Mouse (Mus musculus): ENCODE measurements around the gene Bmper. TPM values are rescaled to one million over a fixed set of nuclear protein-coding genes. Genes with fewer than 3 reads are reported as not detected.

The Bmper gene
- polyA plus RNA-seq (2012; ENCODE audit: insufficient read depth, insufficient read length, low replicate concordance, missing spikeins), result not detected in 2 replicates

- Histone ChIP-seq H3K4me3 (ENCODE audit: insufficient read depth, low read depth, low read length) (peak within 1 kb of the TSS; percentile 79), H3K4me1 (ENCODE audit: control insufficient read depth, insufficient read depth, low read length) (peaks cover 13% of the 10 kb centered on the region), H3K27ac (ENCODE audit: insufficient read depth, low read depth, low read length) (no peak within 1 kb of the TSS)
- TF ChIP-seq CTCF (IDR thresholded peaks at IDR 0.05; ENCODE audit: insufficient read depth, low read depth, low read length), result no peak
- 0 out of 2 replicates have a peak, but pooled peaks have one; percentile 3 for TF ChIP-seq POLR2A (IDR thresholded peaks at IDR 0.05; ENCODE audit: insufficient read depth, low read depth, low read length)
- under 1% methylated on average over 85 of the region's 86 CpGs for WGBS
These were observed at the start of gene Bmper for GRCm38 (mm10) chr9:23222841-23223548. TSS of gene Bmper (plus strand) at chr9:23223076.

DNA sequence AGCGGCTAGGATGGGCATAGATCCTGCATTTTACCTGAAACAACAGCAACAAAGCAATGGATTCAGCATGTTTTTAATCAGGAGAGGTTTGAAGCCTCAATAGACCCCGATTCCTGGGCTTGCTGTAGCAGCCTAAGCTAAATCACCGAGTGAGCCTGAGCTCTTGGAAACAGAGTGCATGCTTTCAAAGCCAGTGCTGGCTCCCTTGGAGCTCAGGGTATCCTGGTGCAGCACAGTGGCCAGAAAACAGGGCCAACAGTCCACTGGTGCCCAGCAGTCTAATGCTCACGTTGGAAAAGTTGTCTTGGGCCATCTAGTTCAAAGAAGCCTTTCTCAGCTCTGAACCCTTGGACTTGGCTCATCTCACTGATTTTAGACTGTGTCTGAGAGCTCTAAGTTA, 45.4 kb upstream of the Bmper start:
- 48% methylated on average over 4 of the region's 4 CpGs for WGBS
- no peak overlapping the region for H3K4me3 ChIP-seq (ENCODE audit: insufficient read depth, low read depth, low read length)
- no peaks in the 10 kb centered on the region for H3K4me1 ChIP-seq (ENCODE audit: control insufficient read depth, insufficient read depth, low read length)
- TF ChIP-seq CTCF (IDR thresholded peaks at IDR 0.05; ENCODE audit: insufficient read depth, low read depth, low read length), result no peak
- no peak for TF ChIP-seq POLR2A (IDR thresholded peaks at IDR 0.05; ENCODE audit: insufficient read depth, low read depth, low read length)
- H3K27ac ChIP-seq (ENCODE audit: insufficient read depth, low read depth, low read length), result no peak overlapping the region

- Histone ChIP-seq H3K4me3 (ENCODE audit: insufficient read depth, low read depth, low read length) (no peak overlapping the region), H3K4me1 (ENCODE audit: control insufficient read depth, insufficient read depth, low read length) (no peaks in the 10 kb centered on the region), H3K27ac (ENCODE audit: insufficient read depth, low read depth, low read length) (no peak overlapping the region)
- WGBS, result 88% methylated on average over 4 of the region's 4 CpGs
- TF ChIP-seq CTCF (IDR thresholded peaks at IDR 0.05; ENCODE audit: insufficient read depth, low read depth, low read length) (no peak), POLR2A (IDR thresholded peaks at IDR 0.05; ENCODE audit: insufficient read depth, low read depth, low read length) (no peak)
These were observed 35.7 kb upstream of the Bmper start for GRCm38 (mm10) chr9:23187181-23187580.

DNA sequence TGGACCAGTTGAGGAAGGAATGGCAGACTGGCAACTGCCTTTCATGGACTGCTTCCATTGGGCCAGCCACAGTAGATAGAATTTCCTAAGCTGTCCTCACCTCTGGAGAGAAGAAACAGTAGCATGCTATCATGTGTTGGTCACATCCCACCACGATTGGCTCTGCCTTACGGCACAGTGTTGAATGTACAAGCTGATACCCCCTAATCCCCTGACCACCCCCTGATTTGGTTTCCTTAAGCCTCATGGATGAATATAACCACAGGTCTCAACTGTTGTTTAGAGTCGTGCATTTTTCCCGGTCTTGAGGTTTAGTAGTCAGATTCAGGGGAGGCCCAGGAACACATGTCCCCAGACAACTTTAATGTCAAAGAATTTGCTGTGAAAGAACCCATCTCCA, 34.7 kb upstream of the Bmper start:
- H3K27ac ChIP-seq (ENCODE audit: insufficient read depth, low read depth, low read length), result no peak overlapping the region
- TF ChIP-seq CTCF (IDR thresholded peaks at IDR 0.05; ENCODE audit: insufficient read depth, low read depth, low read length) (no peak), POLR2A (IDR thresholded peaks at IDR 0.05; ENCODE audit: insufficient read depth, low read depth, low read length) (no peak)
- H3K4me3 ChIP-seq (ENCODE audit: insufficient read depth, low read depth, low read length), result no peak overlapping the region
- WGBS, result 81% methylated on average over 4 of the region's 4 CpGs
- no peaks in the 10 kb centered on the region for H3K4me1 ChIP-seq (ENCODE audit: control insufficient read depth, insufficient read depth, low read length)

GRCm38 (mm10) chr9:23190950-23191349, 31.9 kb upstream of the Bmper start:
- WGBS, result 77% methylated on average over 1 of the region's 1 CpGs
- TF ChIP-seq POLR2A (IDR thresholded peaks at IDR 0.05; ENCODE audit: insufficient read depth, low read depth, low read length), result no peak
- no peak for TF ChIP-seq CTCF (IDR thresholded peaks at IDR 0.05; ENCODE audit: insufficient read depth, low read depth, low read length)
- Histone ChIP-seq H3K27ac (ENCODE audit: insufficient read depth, low read depth, low read length) (no peak overlapping the region), H3K4me1 (ENCODE audit: control insufficient read depth, insufficient read depth, low read length) (no peaks in the 10 kb centered on the region), H3K4me3 (ENCODE audit: insufficient read depth, low read depth, low read length) (no peak overlapping the region)

DNA sequence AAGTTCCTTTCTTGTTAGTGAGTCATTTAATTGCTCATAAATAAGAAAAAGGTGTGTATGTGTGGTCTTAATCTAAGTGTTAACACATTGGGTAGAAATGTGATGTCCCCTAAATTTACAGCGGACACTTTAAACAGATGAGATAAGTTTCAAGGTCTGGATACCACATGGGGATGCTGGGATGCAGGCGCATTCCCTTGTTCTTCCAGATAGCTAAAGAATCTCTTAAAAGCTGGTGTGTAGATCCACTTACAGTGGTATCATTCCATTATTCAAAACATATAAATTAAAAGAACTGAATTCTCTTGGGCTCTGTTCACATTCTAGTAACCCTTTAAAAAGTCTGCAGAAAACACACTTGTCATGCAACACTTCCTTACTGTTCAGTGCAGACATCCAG, 31.4 kb upstream of the Bmper start:
- Histone ChIP-seq H3K27ac (ENCODE audit: insufficient read depth, low read depth, low read length) (no peak overlapping the region), H3K4me3 (ENCODE audit: insufficient read depth, low read depth, low read length) (no peak overlapping the region), H3K4me1 (ENCODE audit: control insufficient read depth, insufficient read depth, low read length) (no peaks in the 10 kb centered on the region)
- TF ChIP-seq POLR2A (IDR thresholded peaks at IDR 0.05; ENCODE audit: insufficient read depth, low read depth, low read length), result no peak
- TF ChIP-seq CTCF (IDR thresholded peaks at IDR 0.05; ENCODE audit: insufficient read depth, low read depth, low read length), result no peak
- WGBS, result 97% methylated on average over 2 of the region's 2 CpGs

- Histone ChIP-seq H3K4me3 (ENCODE audit: insufficient read depth, low read depth, low read length) (no peak overlapping the region), H3K4me1 (ENCODE audit: control insufficient read depth, insufficient read depth, low read length) (no peaks in the 10 kb centered on the region), H3K27ac (ENCODE audit: insufficient read depth, low read depth, low read length) (no peak overlapping the region)
- TF ChIP-seq CTCF (IDR thresholded peaks at IDR 0.05; ENCODE audit: insufficient read depth, low read depth, low read length) (no peak), POLR2A (IDR thresholded peaks at IDR 0.05; ENCODE audit: insufficient read depth, low read depth, low read length) (no peak)
- 94% methylated on average over 3 of the region's 3 CpGs for WGBS
These were observed 30.1 kb upstream of the Bmper start for GRCm38 (mm10) chr9:23192567-23193331.

DNA sequence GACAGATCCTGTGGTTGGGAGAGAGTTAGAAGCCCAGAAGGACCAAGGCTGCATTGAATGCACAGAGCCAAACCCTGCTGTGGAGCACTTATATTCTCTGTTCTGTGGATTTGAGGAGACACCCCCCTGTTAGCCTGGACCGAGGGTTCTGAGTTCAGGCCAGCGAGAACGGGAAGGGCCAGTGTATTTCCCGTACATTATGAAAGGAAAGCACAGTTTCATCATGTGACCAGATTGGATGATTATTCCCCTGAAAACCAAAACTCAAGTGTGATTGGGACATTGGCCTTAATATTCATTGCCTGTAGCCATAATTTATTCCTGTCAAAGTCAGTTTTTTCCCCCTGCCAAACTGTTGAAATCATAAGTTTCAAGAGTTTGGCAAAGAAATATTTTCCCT, 23.9 kb upstream of the Bmper start:
- WGBS, result 93% methylated on average over 4 of the region's 4 CpGs
- TF ChIP-seq POLR2A (IDR thresholded peaks at IDR 0.05; ENCODE audit: insufficient read depth, low read depth, low read length) (no peak), CTCF (IDR thresholded peaks at IDR 0.05; ENCODE audit: insufficient read depth, low read depth, low read length) (no peak)
- no peak overlapping the region for H3K4me3 ChIP-seq (ENCODE audit: insufficient read depth, low read depth, low read length)
- H3K4me1 ChIP-seq (ENCODE audit: control insufficient read depth, insufficient read depth, low read length), result 0 out of 2 replicates have a peak, but pooled peaks cover 2% of the 10 kb centered on the region
- no peak overlapping the region for H3K27ac ChIP-seq (ENCODE audit: insufficient read depth, low read depth, low read length)

DNA sequence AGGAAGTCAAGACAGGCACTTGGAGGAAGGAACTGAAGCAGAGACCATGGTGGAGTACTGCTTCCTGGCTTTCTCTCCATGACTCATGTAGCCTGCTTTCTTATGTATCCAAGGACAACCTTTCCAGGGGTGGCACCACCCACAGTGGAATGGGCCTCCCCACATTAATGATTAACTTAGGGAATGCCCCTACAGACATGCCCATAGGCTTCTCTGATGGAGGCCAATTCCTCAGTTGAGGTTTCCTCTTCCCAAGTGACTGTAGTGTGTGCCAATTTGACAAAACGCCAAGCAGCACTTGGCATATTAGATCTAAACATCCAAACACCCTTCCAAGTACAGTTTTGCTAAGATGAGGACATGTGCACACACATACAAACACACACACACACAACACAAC, 23.0 kb upstream of the Bmper start:
- TF ChIP-seq POLR2A (IDR thresholded peaks at IDR 0.05; ENCODE audit: insufficient read depth, low read depth, low read length) (no peak), CTCF (IDR thresholded peaks at IDR 0.05; ENCODE audit: insufficient read depth, low read depth, low read length) (no peak)
- Histone ChIP-seq H3K4me3 (ENCODE audit: insufficient read depth, low read depth, low read length) (no peak overlapping the region), H3K27ac (ENCODE audit: insufficient read depth, low read depth, low read length) (no peak overlapping the region), H3K4me1 (ENCODE audit: control insufficient read depth, insufficient read depth, low read length) (peaks cover 9% of the 10 kb centered on the region)
- 65% methylated on average over 1 of the region's 1 CpGs for WGBS
